Mouse (Mus musculus): ENCODE data around the gene Adgrf1. TPM values are rescaled to one million over a fixed set of nuclear protein-coding genes. Genes with fewer than 3 reads are reported as not detected.

Gene Adgrf1
- polyA plus RNA-seq, 1 experiment: 0.04 TPM

GRCm38 (mm10) chr17:43239035-43239434 lies 31.1 kb upstream of the Adgrf1 start:
- H3K27me3 ChIP-seq (ENCODE audit: control insufficient read depth, insufficient read depth, low read length): no peaks in the 10 kb centered on the region
- H3K27ac ChIP-seq (ENCODE audit: control insufficient read depth, insufficient read depth, low read length): no peak overlapping the region
- no peak for DNase-seq
- no peak for TF ChIP-seq CTCF (IDR thresholded peaks at IDR 0.05; ENCODE audit: borderline replicate concordance, control insufficient read depth, extremely low read depth, insufficient read depth, low read length, poor library complexity)
- TF ChIP-seq POLR2A (IDR thresholded peaks at IDR 0.05; ENCODE audit: control insufficient read depth, extremely low read depth, insufficient read depth, low read length, poor library complexity): no peak
- WGBS: 92% methylated on average over 6 of the region's 6 CpGs
- H3K36me3 ChIP-seq (ENCODE audit: control insufficient read depth, insufficient read depth, low read length): no peaks in the 10 kb centered on the region
- H3K4me3 ChIP-seq (ENCODE audit: control insufficient read depth, insufficient read depth, low read length): no peak overlapping the region
- H3K4me1 ChIP-seq (replicated peaks; ENCODE audit: control insufficient read depth, insufficient read depth, low read length): peaks cover 9% of the 10 kb centered on the region

- H3K4me1 ChIP-seq (replicated peaks; ENCODE audit: control insufficient read depth, insufficient read depth, low read length): no peaks in the 10 kb centered on the region
- H3K4me3 ChIP-seq (ENCODE audit: control insufficient read depth, insufficient read depth, low read length): no peak overlapping the region
- H3K36me3 ChIP-seq (ENCODE audit: control insufficient read depth, insufficient read depth, low read length): no peaks in the 10 kb centered on the region
- 90% methylated on average over 10 of the region's 10 CpGs for WGBS
- no peak for TF ChIP-seq CTCF (IDR thresholded peaks at IDR 0.05; ENCODE audit: borderline replicate concordance, control insufficient read depth, extremely low read depth, insufficient read depth, low read length, poor library complexity)
- no peak for TF ChIP-seq POLR2A (IDR thresholded peaks at IDR 0.05; ENCODE audit: control insufficient read depth, extremely low read depth, insufficient read depth, low read length, poor library complexity)
- no peak for DNase-seq
- H3K27me3 ChIP-seq (ENCODE audit: control insufficient read depth, insufficient read depth, low read length): no peaks in the 10 kb centered on the region
- no peak overlapping the region for H3K27ac ChIP-seq (ENCODE audit: control insufficient read depth, insufficient read depth, low read length)
Measured at GRCm38 (mm10) chr17:43241134-43241533, 29.0 kb upstream of the Adgrf1 start.

DNA sequence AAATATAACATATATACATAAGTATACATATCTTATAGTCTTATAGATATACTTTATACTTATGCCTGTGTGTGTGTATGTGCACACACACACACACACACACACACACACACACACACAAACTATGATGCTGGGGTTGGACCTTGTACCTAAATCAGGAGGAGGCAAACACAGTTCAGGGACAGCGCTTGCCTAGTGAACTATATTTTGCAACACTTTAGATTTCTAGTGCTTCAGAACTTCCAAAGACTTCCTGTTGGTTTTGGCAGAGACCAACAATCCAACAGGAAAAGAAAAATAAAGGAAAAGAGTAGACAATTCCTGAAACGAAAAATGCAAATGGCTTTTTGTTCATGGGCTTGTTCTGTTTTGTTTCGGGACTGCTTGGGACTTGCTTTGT lies 27.5 kb upstream of the Adgrf1 start:
- Histone ChIP-seq H3K27ac (ENCODE audit: control insufficient read depth, insufficient read depth, low read length) (no peak overlapping the region), H3K27me3 (ENCODE audit: control insufficient read depth, insufficient read depth, low read length) (no peaks in the 10 kb centered on the region), H3K36me3 (ENCODE audit: control insufficient read depth, insufficient read depth, low read length) (no peaks in the 10 kb centered on the region), H3K4me3 (ENCODE audit: control insufficient read depth, insufficient read depth, low read length) (no peak overlapping the region), H3K4me1 (replicated peaks; ENCODE audit: control insufficient read depth, insufficient read depth, low read length) (no peaks in the 10 kb centered on the region)
- no peak for TF ChIP-seq POLR2A (IDR thresholded peaks at IDR 0.05; ENCODE audit: control insufficient read depth, extremely low read depth, insufficient read depth, low read length, poor library complexity)
- no peak for TF ChIP-seq CTCF (IDR thresholded peaks at IDR 0.05; ENCODE audit: borderline replicate concordance, control insufficient read depth, extremely low read depth, insufficient read depth, low read length, poor library complexity)
- DNase-seq: no peak
- 90% methylated on average over 3 of the region's 3 CpGs for WGBS

- Histone ChIP-seq H3K4me1 (replicated peaks; ENCODE audit: control insufficient read depth, insufficient read depth, low read length) (peaks cover 5% of the 10 kb centered on the region; the same call in 1 of the 2 replicates), H3K36me3 (ENCODE audit: control insufficient read depth, insufficient read depth, low read length) (no peaks in the 10 kb centered on the region), H3K27me3 (ENCODE audit: control insufficient read depth, insufficient read depth, low read length) (no peaks in the 10 kb centered on the region), H3K4me3 (ENCODE audit: control insufficient read depth, insufficient read depth, low read length) (no peak overlapping the region), H3K27ac (ENCODE audit: control insufficient read depth, insufficient read depth, low read length) (no peak overlapping the region)
- DNase-seq: no peak
- WGBS: 94% methylated on average over 6 of the region's 6 CpGs
- TF ChIP-seq CTCF (IDR thresholded peaks at IDR 0.05; ENCODE audit: borderline replicate concordance, control insufficient read depth, extremely low read depth, insufficient read depth, low read length, poor library complexity): no peak
- TF ChIP-seq POLR2A (IDR thresholded peaks at IDR 0.05; ENCODE audit: control insufficient read depth, extremely low read depth, insufficient read depth, low read length, poor library complexity): no peak
Measured at GRCm38 (mm10) chr17:43245364-43245763, 24.8 kb upstream of the Adgrf1 start.

DNA sequence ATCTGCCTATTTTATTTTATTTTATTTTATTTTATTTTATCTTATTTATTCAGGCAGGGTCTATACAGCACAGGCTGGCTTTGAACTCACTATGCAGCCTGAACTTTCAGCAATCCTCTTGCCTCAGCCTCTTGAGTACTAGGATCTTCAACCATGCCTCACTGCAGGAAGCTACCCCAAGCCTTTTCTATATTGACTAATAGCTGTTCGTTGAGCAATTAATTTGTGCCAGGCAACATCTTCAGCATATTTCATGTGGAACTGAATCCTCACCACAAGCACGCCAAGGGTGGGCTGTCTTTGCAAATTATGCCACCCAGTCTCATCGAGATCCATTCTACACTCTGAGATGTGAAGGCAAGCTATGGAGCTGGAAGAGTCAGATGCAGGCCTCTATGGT lies 22.9 kb upstream of the Adgrf1 start:
- DNase-seq: no peak
- Histone ChIP-seq H3K36me3 (ENCODE audit: control insufficient read depth, insufficient read depth, low read length) (no peaks in the 10 kb centered on the region), H3K4me3 (ENCODE audit: control insufficient read depth, insufficient read depth, low read length) (no peak overlapping the region), H3K27ac (ENCODE audit: control insufficient read depth, insufficient read depth, low read length) (no peak overlapping the region), H3K27me3 (ENCODE audit: control insufficient read depth, insufficient read depth, low read length) (no peaks in the 10 kb centered on the region), H3K4me1 (replicated peaks; ENCODE audit: control insufficient read depth, insufficient read depth, low read length) (peaks cover 9% of the 10 kb centered on the region; the same call in 1 of the 2 replicates)
- WGBS: 96% methylated on average over 3 of the region's 3 CpGs
- TF ChIP-seq CTCF (IDR thresholded peaks at IDR 0.05; ENCODE audit: borderline replicate concordance, control insufficient read depth, extremely low read depth, insufficient read depth, low read length, poor library complexity) (no peak), POLR2A (IDR thresholded peaks at IDR 0.05; ENCODE audit: control insufficient read depth, extremely low read depth, insufficient read depth, low read length, poor library complexity) (no peak)

- peaks cover 20% of the 10 kb centered on the region for H3K4me1 ChIP-seq (replicated peaks; ENCODE audit: control insufficient read depth, insufficient read depth, low read length)
- H3K27me3 ChIP-seq (ENCODE audit: control insufficient read depth, insufficient read depth, low read length): no peaks in the 10 kb centered on the region
- H3K36me3 ChIP-seq (ENCODE audit: control insufficient read depth, insufficient read depth, low read length): no peaks in the 10 kb centered on the region
- H3K4me3 ChIP-seq (ENCODE audit: control insufficient read depth, insufficient read depth, low read length): no peak overlapping the region
- no peak overlapping the region for H3K27ac ChIP-seq (ENCODE audit: control insufficient read depth, insufficient read depth, low read length)
- 24% methylated on average over 3 of the region's 3 CpGs for WGBS
- DNase-seq: no peak
- TF ChIP-seq POLR2A (IDR thresholded peaks at IDR 0.05; ENCODE audit: control insufficient read depth, extremely low read depth, insufficient read depth, low read length, poor library complexity) (no peak), CTCF (IDR thresholded peaks at IDR 0.05; ENCODE audit: borderline replicate concordance, control insufficient read depth, extremely low read depth, insufficient read depth, low read length, poor library complexity) (no peak)
Measured at GRCm38 (mm10) chr17:43249645-43250044, 20.5 kb upstream of the Adgrf1 start.
